Mouse (Mus musculus) bone marrow macrophage, adult 2 months (primary cell): Measurements from ENCODE around the gene Smtnl2.

ENCODE experiments used
- CTCF ChIP-seq: IDR thresholded peaks from 2 replicates; pipeline ENCODE4 v1.5.1; 2012; ENCODE audit warnings: low read depth, mild to moderate bottlenecking, low read length, moderate library complexity
- POLR2A ChIP-seq: IDR thresholded peaks from 2 replicates; pipeline ENCODE4 v1.6.1; 2012; ENCODE audit warnings: mild to moderate bottlenecking, low read depth, low read length, borderline replicate concordance

- no peak for TF ChIP-seq CTCF
- no peak for TF ChIP-seq POLR2A
Observed at GRCm38 (mm10) chr11:72364526-72364925, 47.0 kb downstream of the Smtnl2 start.
